Mouse (Mus musculus) heart, adult 2 months (tissue): ENCODE results near the gene Arhgap31. TPM values are rescaled to one million over a fixed set of nuclear protein-coding genes. Genes with fewer than 3 reads are reported as not detected.
A peak's percentile ranks its signal among the peaks of the same experiment; 100 is the strongest.

Experiments
- DNase-seq, 2 experiments: peaks; one replicate each; pipeline ENCODE4 v3.0.0; 2021
- H3K27ac ChIP-seq: fragments of 200-600 bp; 2 replicates; pipeline ENCODE4 v1.8.1; 2022
- H3K27me3 ChIP-seq: fragments of 200-500 bp; 2 replicates; pipeline ENCODE4 v1.6.1; 2012; ENCODE audit warnings: mild to moderate bottlenecking, low read length, inconsistent platforms, mixed read lengths; ENCODE audit not compliant: control insufficient read depth, insufficient read depth
- H3K36me3 ChIP-seq: fragments of 200-500 bp; 2 replicates; pipeline ENCODE4 v1.6.1; 2012; ENCODE audit warnings: low read length, inconsistent platforms; ENCODE audit not compliant: control insufficient read depth, insufficient read depth
- H3K4me1 ChIP-seq: fragments of 200-500 bp; 2 replicates; pipeline ENCODE4 v1.6.1; 2011; ENCODE audit warnings: low read length; ENCODE audit not compliant: control insufficient read depth, insufficient read depth
- H3K4me3 ChIP-seq: fragments of 200-600 bp; 2 replicates; pipeline ENCODE4 v1.8.1; 2022
- H3K79me2 ChIP-seq: fragments of 200-500 bp; replicated peaks from 2 replicates; pipeline ENCODE4 v1.6.1; 2012; ENCODE audit warnings: mild to moderate bottlenecking, inconsistent platforms, low read length, moderate library complexity, mixed read lengths; ENCODE audit not compliant: control insufficient read depth, insufficient read depth
- H3K9ac ChIP-seq: fragments of 200-500 bp; 2 replicates; pipeline ENCODE4 v1.6.1; 2012; ENCODE audit warnings: low read depth, mild to moderate bottlenecking, control low read depth, inconsistent platforms, low read length, mixed read lengths
- CTCF ChIP-seq: fragments of 200-600 bp; IDR thresholded peaks from 2 replicates; pipeline ENCODE4 v1.8.1; 2022; ENCODE audit warnings: antibody characterized with exemption, mild to moderate bottlenecking, moderate library complexity
- EP300 ChIP-seq: fragments of 200-500 bp; IDR thresholded peaks from 2 replicates; pipeline ENCODE4 v1.6.1; 2011; ENCODE audit warnings: low read depth, low read length, control low read depth; ENCODE audit not compliant: insufficient read depth
- POLR2A ChIP-seq: fragments of 200-500 bp; IDR thresholded peaks from 2 replicates; pipeline ENCODE4 v1.6.1; 2011; ENCODE audit warnings: mild to moderate bottlenecking, low read depth, low read length, control low read depth; ENCODE audit not compliant: insufficient read depth
- WGBS: fragments of 180-500 bp; shearing (Covaris S2); methylation state at CpG from one replicate; pipeline ENCODE4 v1.1.7; 2018; 5-methylcytosine and 5-hydroxymethylcytosine counted together
- intact Hi-C: fragments of 180-260 bp; cut with DNase I; formaldehyde crosslinking; loops from one replicate; pipeline ENCODE4 v1.15.1; 2025
- polyA plus RNA-seq: library from polyadenylated mRNA; depleted of rRNA; stranded (reverse); fragments of >200 nt; gene quantifications from 2 replicates; pipeline ENCODE4 v1.2.3, GENCODE M21; 2012
- total RNA-seq, 2 experiments: library from RNA; stranded (reverse); gene quantifications; 2 replicates each; pipeline ENCODE4 v1.2.3; 2021

The Arhgap31 gene
- total and polyA plus RNA-seq, 3 experiments = 14.1 to 41.2 (median 38.2) TPM

DNA sequence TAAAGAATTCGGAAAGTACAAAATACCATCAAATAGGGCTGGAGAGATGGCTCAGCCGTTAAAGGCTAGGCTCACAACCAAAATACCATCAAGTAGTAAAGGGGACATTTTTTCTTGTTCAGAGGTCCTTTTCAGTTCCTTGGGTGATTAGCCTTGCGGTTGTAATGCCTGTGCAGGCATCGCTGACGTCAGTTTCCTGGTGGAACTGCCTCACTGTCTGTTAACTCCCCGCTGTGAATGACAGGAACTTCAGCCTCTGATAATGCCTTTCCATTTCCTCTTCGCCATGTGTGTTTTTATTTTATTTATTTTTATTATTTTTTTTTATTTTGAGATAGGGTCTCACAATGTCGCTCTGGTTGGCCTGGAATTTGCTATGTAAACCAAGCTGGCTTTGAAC, 17.8 kb upstream of the Arhgap31 start:
- H3K9ac ChIP-seq = no peak overlapping the region
- H3K4me1 ChIP-seq = peaks cover 4% of the 10 kb centered on the region
- intact Hi-C loops = loop anchor here (1.0 kb wide), 1 partner anchor 11 kb away; the partner anchor contains the start of gene B4galt4
- peak overlapping the region; percentile 47; the same call in 1 of the 2 replicates for H3K4me3 ChIP-seq
- peak in 1 of 2 experiments; percentile 62 for DNase-seq
- H3K36me3 ChIP-seq = no peaks in the 10 kb centered on the region
- no peaks in the 10 kb centered on the region for H3K27me3 ChIP-seq
- no peaks in the 10 kb centered on the region for H3K79me2 ChIP-seq
- H3K27ac ChIP-seq = peak overlapping the region; percentile 85
- WGBS = 29% methylated on average over 8 of the region's 8 CpGs
- TF ChIP-seq POLR2A (peak; percentile 56), CTCF (0 out of 2 replicates have a peak, but pooled peaks have one; percentile 15), EP300 (no peak)

DNA sequence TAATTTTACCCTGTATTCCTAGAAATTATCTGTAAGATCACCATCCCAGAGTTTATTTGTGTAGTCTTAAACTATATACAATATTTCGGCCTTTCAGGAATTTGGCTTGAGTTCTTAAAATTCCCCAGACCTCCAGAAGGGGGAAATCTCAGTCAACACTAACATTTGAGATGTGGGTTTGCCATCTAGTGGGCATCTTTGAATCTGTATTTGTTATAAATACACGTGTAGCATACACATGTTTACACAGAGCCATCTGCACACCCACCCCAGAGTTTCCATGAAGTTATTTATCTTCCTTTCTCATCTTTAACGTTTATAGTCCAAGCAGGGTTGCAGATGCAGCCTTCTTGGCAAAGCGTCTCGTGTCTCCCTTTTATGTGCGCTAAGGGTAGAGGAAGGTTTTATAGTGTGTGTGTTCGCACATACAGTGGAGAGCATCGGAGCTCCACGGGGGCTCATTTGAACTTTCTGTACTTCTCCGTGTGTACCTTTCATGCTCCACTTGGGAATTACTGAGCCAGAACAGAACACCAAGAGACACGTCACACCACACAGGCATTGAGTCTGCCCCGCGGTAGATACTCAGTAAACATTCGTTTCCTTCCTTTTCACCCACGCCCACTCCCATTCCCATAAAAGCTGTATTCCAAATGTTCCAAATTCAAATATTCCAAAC, 16.7 kb upstream of the Arhgap31 start:
- Histone ChIP-seq H3K36me3 (no peaks in the 10 kb centered on the region), H3K9ac (peak overlapping the region; percentile 46; the same call in 1 of the 2 replicates), H3K4me3 (peak overlapping the region; percentile 47), H3K27me3 (no peaks in the 10 kb centered on the region), H3K27ac (peak overlapping the region; percentile 85), H3K79me2 (no peaks in the 10 kb centered on the region), H3K4me1 (peaks cover 5% of the 10 kb centered on the region)
- DNase-seq = peak in 1 of 2 experiments; percentile 33
- TF ChIP-seq EP300 (peak; percentile 67; the same call in 1 of the 2 replicates), POLR2A (peak; percentile 75), CTCF (peak; percentile 96)
- intact Hi-C loops = loop anchor here (1.0 to 10.0 kb wide), 2 partner anchors 110 to 195 kb away; no protein-coding TSS in a partner anchor
- 30% methylated on average over 15 of the region's 15 CpGs for WGBS

DNA sequence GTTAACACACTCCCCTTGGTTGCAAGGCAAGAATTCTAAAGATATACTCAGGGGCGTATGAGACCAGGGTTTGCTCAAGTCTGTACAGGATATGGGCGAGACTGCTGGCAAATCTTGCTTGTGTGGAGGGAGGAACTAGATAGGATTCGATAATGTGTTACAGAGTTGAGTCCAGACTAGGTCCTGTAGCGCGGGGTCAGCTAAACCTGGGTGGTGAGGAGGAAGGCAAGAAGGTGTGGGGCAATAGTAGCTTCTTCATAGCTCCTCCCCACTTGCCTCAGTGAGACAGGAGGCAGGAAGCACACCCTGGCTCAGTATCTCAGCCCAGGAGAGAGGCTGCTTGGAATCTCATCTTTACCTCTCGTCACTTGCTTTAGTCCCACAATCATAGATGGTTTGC, 16.1 kb upstream of the Arhgap31 start:
- Histone ChIP-seq H3K27me3 (no peaks in the 10 kb centered on the region), H3K9ac (no peak overlapping the region), H3K4me1 (peaks cover 5% of the 10 kb centered on the region), H3K36me3 (no peaks in the 10 kb centered on the region), H3K4me3 (no peak overlapping the region), H3K79me2 (no peaks in the 10 kb centered on the region), H3K27ac (peak overlapping the region; percentile 85)
- no peak for DNase-seq
- intact Hi-C loops = loop anchor here (1.0 to 10.0 kb wide), 2 partner anchors 110 to 194 kb away; no protein-coding TSS in a partner anchor
- TF ChIP-seq EP300 (no peak), POLR2A (no peak), CTCF (no peak)
- WGBS = 37% methylated on average over 6 of the region's 6 CpGs

DNA sequence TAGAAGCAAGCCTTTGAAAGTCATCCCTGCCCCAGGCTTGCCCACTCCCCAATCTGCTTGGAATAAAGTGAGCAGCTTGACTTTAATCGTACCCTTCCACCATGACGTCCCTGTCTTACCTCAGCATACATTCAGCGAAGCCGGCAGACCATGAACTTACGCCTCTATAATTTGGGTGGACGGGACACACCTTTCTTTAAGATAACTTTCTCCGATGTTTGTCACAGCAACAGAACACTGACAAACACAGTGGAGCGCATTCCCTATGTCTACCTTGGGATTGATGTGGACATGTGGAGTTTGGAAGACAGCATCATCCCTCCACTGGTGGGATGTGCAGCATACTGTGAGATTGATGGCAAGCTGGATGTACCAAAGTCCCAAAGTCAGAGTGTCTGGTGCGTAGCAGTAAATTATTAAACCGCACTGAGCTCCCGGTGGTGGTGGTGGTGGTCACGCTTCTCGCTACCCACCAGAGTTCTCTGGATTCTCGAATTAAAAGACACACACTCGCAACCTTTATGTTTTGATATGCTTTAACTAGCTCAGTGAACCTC, 15.6 kb upstream of the Arhgap31 start:
- Histone ChIP-seq H3K36me3 (no peaks in the 10 kb centered on the region), H3K79me2 (no peaks in the 10 kb centered on the region), H3K27me3 (no peaks in the 10 kb centered on the region), H3K27ac (peak overlapping the region; percentile 85), H3K9ac (no peak overlapping the region), H3K4me1 (peaks cover 5% of the 10 kb centered on the region), H3K4me3 (no peak overlapping the region)
- no peak for TF ChIP-seq EP300
- no peak for TF ChIP-seq POLR2A
- no peak for TF ChIP-seq CTCF
- 92% methylated on average over 15 of the region's 15 CpGs for WGBS
- intact Hi-C loops = loop anchor here (1.0 to 10.0 kb wide), 2 partner anchors 109 to 194 kb away; no protein-coding TSS in a partner anchor
- DNase-seq = no peak

DNA sequence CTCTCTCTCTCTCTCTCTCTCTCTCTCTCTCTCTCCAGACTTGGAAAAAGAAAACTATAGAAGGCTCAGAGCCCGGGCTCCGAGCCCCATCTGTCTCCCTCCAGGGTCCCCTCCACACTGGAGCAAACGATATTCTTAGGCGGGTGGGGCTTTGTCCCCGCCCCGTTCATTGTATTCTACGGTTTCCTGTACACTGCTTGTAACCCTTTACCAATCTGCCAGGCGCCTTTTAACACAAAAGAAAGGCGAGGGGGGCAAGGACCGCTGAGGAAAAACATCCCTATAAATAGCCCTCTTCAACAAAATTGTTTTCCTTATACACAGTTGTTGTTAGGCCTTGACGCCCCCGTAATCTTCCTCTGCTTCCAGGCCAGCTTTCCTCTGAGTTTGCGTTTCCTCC, 11.9 kb upstream of the Arhgap31 start:
- H3K4me3 ChIP-seq = peak overlapping the region; percentile 51; the same call in 1 of the 2 replicates
- WGBS = 37% methylated on average over 13 of the region's 13 CpGs
- intact Hi-C loops = loop anchor here (10.0 kb wide), 1 partner anchor 190 kb away; no protein-coding TSS in a partner anchor

DNA sequence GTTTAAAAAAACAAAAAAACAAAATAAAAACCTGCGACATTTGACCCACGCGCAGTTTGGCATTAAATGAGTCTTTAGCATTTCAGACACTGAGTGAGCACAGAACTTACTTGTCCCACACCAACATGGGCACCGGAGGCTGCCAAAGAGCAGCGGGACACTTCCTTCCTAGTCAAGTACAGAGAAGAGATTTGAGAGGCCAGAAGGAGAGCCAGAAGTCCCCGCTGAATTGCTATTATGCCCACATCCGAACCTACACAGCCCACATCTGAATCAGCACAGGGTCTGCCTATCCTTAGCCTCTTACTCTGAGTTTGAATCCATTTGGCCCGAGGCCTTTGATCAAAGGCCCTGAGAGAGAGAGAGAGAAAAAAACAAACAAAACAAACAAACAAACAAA, 11.2 kb upstream of the Arhgap31 start:
- 35% methylated on average over 8 of the region's 8 CpGs for WGBS

More for the DNA sequence above, 11.9 kb upstream of the Arhgap31 start:
- H3K27me3 ChIP-seq = no peaks in the 10 kb centered on the region
- peak overlapping the region; percentile 92 for H3K27ac ChIP-seq
- no peaks in the 10 kb centered on the region for H3K79me2 ChIP-seq
- H3K36me3 ChIP-seq = no peaks in the 10 kb centered on the region
- TF ChIP-seq EP300 (peak; percentile 53; the same call in 1 of the 2 replicates), POLR2A (peak; percentile 82), CTCF (no peak)
- peak; percentile 64 to 71 for DNase-seq
- peaks cover 4% of the 10 kb centered on the region for H3K4me1 ChIP-seq
- peak overlapping the region; percentile 45; the same call in 1 of the 2 replicates for H3K9ac ChIP-seq

More for the DNA sequence above, 11.2 kb upstream of the Arhgap31 start:
- H3K79me2 ChIP-seq = no peaks in the 10 kb centered on the region
- TF ChIP-seq EP300 (no peak), POLR2A (no peak), CTCF (no peak)
- intact Hi-C loops = loop anchor here (10.0 kb wide), 1 partner anchor 189 kb away; no protein-coding TSS in a partner anchor
- H3K4me1 ChIP-seq = peaks cover 2% of the 10 kb centered on the region
- no peaks in the 10 kb centered on the region for H3K36me3 ChIP-seq
- H3K4me3 ChIP-seq = peak overlapping the region; percentile 51
- no peak for DNase-seq
- peak overlapping the region; percentile 45 for H3K9ac ChIP-seq
- peak overlapping the region; percentile 92 for H3K27ac ChIP-seq
- H3K27me3 ChIP-seq = no peaks in the 10 kb centered on the region
